Mouse (Mus musculus): ENCODE measurements around the gene Nectin1. TPM values are rescaled to one million over a fixed set of nuclear protein-coding genes. Genes with fewer than 3 reads are reported as not detected.

Gene Nectin1
- total and polyA plus RNA-seq, 3 experiments = 3.9 to 6.2 TPM; not detected in 1

DNA sequence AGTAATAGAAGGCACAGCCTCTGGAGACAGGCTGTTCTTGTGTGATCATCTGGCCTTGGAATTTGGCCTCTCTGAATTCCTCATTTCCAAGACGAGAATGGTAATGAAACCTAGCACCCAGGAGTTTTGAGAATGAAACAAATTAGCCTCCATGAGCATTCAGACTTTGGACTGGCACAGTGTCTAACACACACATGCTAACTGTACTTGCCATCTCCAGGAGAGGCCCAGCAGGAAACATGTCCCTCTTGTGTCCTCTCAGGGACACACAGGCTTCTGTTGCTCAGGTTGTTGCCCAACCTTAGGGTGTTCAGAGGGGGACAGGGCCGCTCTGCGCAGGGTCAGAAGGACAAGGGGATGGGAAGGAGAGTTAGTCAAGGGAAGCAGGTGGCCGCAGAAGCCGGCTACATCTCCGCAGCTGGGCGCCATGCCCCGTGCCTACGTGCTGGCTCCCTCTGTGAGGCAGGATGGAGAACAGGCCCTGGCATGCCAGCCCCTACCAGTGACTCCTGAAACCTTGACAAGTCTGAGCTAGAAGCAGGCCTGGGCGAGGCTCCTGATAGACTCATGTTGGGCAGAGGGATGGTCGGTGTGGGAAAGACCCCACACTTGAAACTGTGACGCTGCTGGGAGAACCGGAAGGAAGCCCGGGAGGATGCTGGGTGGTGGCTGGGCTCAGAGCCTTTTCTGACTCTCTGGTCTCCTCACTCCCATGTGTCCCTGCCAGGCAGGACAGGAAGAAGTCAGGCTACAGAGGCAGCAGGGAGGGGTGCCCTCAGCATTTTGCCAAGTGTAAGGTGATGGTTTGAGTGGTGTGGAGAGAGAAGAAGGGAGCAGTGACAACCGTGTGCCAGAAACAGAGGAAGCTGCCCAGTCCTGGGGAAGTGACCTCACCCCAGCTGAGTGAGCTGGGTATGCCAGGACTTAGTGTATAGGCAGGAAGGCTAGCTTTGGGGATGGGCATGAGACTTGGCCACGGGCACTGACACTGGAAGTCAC lies 33.9 kb downstream of the Nectin1 start:
- no peak overlapping the region for H3K27ac ChIP-seq (ENCODE audit: control insufficient read depth, low read depth, low read length)
- DNase-seq (ENCODE audit: low read depth, low spot score) = no peak
- TF ChIP-seq SIN3A (IDR thresholded peaks at IDR 0.05; ENCODE audit: low read length) = no peak
- TF ChIP-seq KAT2A (conservative IDR thresholded peaks at IDR 0.05; ENCODE audit: low read depth, low read length) = no peak
- no peak for TF ChIP-seq ETS1 (IDR thresholded peaks at IDR 0.05; ENCODE audit: low read depth, low read length)
- TF ChIP-seq MAX (IDR thresholded peaks at IDR 0.05; ENCODE audit: low read length) = no peak
- no peaks in the 10 kb centered on the region for H3K79me2 ChIP-seq (ENCODE audit: control insufficient read depth, insufficient read depth, low read length, poor library complexity)
- no peak overlapping the region for H3K4me3 ChIP-seq (ENCODE audit: control insufficient read depth in 1 of 2, insufficient read depth in 1 of 2, low read depth in 2 of 2, low read length in 2 of 2)
- H3K9ac ChIP-seq (ENCODE audit: control insufficient read depth, low read depth, low read length, poor library complexity, severe bottlenecking) = no peak overlapping the region
- no peaks in the 10 kb centered on the region for H3K27me3 ChIP-seq (ENCODE audit: control insufficient read depth in 1 of 2, insufficient read depth in 2 of 2, low read length in 2 of 2)
- H3K36me3 ChIP-seq (ENCODE audit: control insufficient read depth in 1 of 2, insufficient read depth in 2 of 2, low read length in 2 of 2) = no peaks in the 10 kb centered on the region
- no peaks in the 10 kb centered on the region for H3K4me1 ChIP-seq (ENCODE audit: control insufficient read depth in 1 of 2, insufficient read depth in 2 of 2, low read length in 2 of 2)
- no peaks in the 10 kb centered on the region for H3K9me3 ChIP-seq (replicated peaks; ENCODE audit: insufficient read depth, low read length)

DNA sequence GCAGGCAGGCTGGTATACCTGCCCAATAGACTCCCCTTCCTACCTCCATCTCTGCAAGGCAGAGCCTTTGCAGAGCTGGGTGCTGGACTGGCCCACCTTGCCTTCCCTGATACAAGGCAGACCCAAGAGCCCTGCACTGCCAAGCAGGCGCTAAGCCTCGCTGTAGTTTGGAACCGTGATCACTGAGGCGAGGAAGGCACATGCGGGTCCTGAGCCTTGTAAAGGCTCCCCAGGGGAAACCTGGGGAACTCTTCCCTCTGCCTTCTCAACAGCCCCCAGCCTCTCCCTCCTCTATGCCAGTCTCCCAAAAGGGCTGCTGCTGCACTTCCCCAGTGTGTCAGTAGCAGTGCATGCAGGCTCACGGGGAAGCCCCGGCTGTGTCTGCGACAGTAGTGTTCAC lies 37.1 kb downstream of the Nectin1 start:
- Histone ChIP-seq H3K27me3 (ENCODE audit: control insufficient read depth in 1 of 2, insufficient read depth in 2 of 2, low read length in 2 of 2) (no peaks in the 10 kb centered on the region), H3K27ac (ENCODE audit: control insufficient read depth, low read depth, low read length) (no peak overlapping the region), H3K9me3 (replicated peaks; ENCODE audit: insufficient read depth, low read length) (no peaks in the 10 kb centered on the region), H3K79me2 (ENCODE audit: control insufficient read depth, insufficient read depth, low read length, poor library complexity) (no peaks in the 10 kb centered on the region), H3K9ac (ENCODE audit: control insufficient read depth, low read depth, low read length, poor library complexity, severe bottlenecking) (no peak overlapping the region), H3K4me1 (ENCODE audit: control insufficient read depth in 1 of 2, insufficient read depth in 2 of 2, low read length in 2 of 2) (no peaks in the 10 kb centered on the region), H3K4me3 (ENCODE audit: control insufficient read depth in 1 of 2, insufficient read depth in 1 of 2, low read depth in 2 of 2, low read length in 2 of 2) (no peak overlapping the region), H3K36me3 (ENCODE audit: control insufficient read depth in 1 of 2, insufficient read depth in 2 of 2, low read length in 2 of 2) (no peaks in the 10 kb centered on the region)
- TF ChIP-seq CHD2 (IDR thresholded peaks at IDR 0.05; ENCODE audit: low read length) (no peak), TAL1 (IDR thresholded peaks at IDR 0.05; ENCODE audit: low read length) (no peak), ELF1 (IDR thresholded peaks at IDR 0.05; ENCODE audit: low read depth, low read length) (no peak), USF2 (IDR thresholded peaks at IDR 0.05; ENCODE audit: borderline replicate concordance in 1 of 2, insufficient read depth in 1 of 2, low read depth in 1 of 2, low read length in 2 of 2) (no peak), NRF1 (IDR thresholded peaks at IDR 0.05; ENCODE audit: insufficient read depth, low read depth, low read length, poor library complexity, severe bottlenecking) (no peak), SMC3 (IDR thresholded peaks at IDR 0.05; ENCODE audit: low read depth, low read length) (no peak), RAD21 (IDR thresholded peaks at IDR 0.05; ENCODE audit: low read depth, low read length) (no peak), MAFK (IDR thresholded peaks at IDR 0.05; ENCODE audit: borderline replicate concordance, low read depth, low read length) (no peak), SIN3A (IDR thresholded peaks at IDR 0.05; ENCODE audit: low read length) (no peak), EP300 (IDR thresholded peaks at IDR 0.05; ENCODE audit: low read depth in 1 of 2, low read length in 2 of 2) (no peak), CHD1 (IDR thresholded peaks at IDR 0.05; ENCODE audit: low read depth, low read length) (no peak), MAZ (IDR thresholded peaks at IDR 0.05; ENCODE audit: low read depth, low read length) (no peak), ETS1 (IDR thresholded peaks at IDR 0.05; ENCODE audit: low read depth, low read length) (no peak), MAX (IDR thresholded peaks at IDR 0.05; ENCODE audit: low read length) (no peak), CTCF (IDR thresholded peaks at IDR 0.05 in 2 of 3, conservative IDR thresholded peaks at IDR 0.05 in 1 of 3; ENCODE audit: control insufficient read depth in 1 of 3, insufficient read depth in 1 of 3, low read depth in 2 of 3, low read length in 3 of 3, poor library complexity in 1 of 3, severe bottlenecking in 1 of 3) (no peak), ZC3H11A (IDR thresholded peaks at IDR 0.05; ENCODE audit: low read depth, low read length) (no peak), POLR2A (IDR thresholded peaks at IDR 0.05; ENCODE audit: control insufficient read depth in 1 of 2, insufficient read depth in 1 of 2, low read depth in 1 of 2, low read length in 2 of 2, poor library complexity in 1 of 2) (no peak)
- DNase-seq (ENCODE audit: low read depth, low spot score) = no peak
